29 mouse cellular contexts compared by ENCODE assay signal in the genomic region with DNA sequence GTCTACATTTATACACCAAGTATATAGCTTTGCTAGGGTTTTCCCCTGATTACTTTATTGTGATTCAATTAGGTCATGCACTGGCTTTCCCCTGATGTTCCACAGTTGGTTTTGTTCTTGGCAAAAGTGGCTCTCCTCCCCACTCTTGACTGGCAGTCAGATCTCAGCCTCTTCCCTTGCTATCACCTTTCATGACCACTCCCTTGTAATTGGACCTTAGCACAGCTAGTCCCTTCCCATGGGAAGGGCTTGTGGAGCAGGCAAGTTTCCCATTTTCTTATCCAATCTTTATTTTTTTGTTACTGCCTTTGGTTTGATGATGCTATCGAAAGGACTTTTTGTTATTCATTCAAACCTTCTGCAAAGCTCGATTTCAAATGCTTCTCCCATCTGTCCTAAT.
DNase-seq lines count a peak whose midpoint lies in the region; ATAC-seq and TF ChIP-seq lines count a peak whose summit lies in the region.
"Had no signal": no experiment of that assay in that cellular context is flagged by ENCODE, and none has a peak within 500 bp of the region (broad histone marks: within the 10 kb centered on the region; RNA-seq: fewer than 3 reads in every experiment).

No protein-coding gene starts in this region.

- H3K36me3 ChIP-seq in embryonic facial prominence, embryonic 14.5 days (ENCODE audit: control insufficient read depth, insufficient read depth, low read length): 0 out of 2 replicates have a peak, but pooled peaks cover 3% of the 10 kb centered on the region
- no peaks in the 10 kb centered on the region; the same call in 1 of the 2 replicates for H3K36me3 ChIP-seq in embryonic facial prominence, embryonic 10.5 days (replicated peaks)
- no peaks in the 10 kb centered on the region for H3K36me3 ChIP-seq in myocyte (ENCODE audit: control insufficient read depth, insufficient read depth)
- H3K36me3 ChIP-seq in hindbrain, embryonic 13.5 days: peaks cover 10% of the 10 kb centered on the region; the same call in 1 of the 2 replicates
- H3K36me3 ChIP-seq: forebrain, embryonic 15.5 days; intestine, embryonic 15.5 days; limb, embryonic 10.5 days; liver, embryonic 13.5 days; stomach, embryonic 15.5 days had no signal

- no peak for ATAC-seq in embryonic facial prominence, embryonic 14.5 days (ENCODE audit: low read depth)
- no peak for ATAC-seq in hindbrain, embryonic 13.5 days (ENCODE audit: low FRiP score)
- ATAC-seq: forebrain, embryonic 15.5 days; hindbrain, embryonic 16.5 days; intestine, embryonic 15.5 days; lung, postnatal 0 days; midbrain, embryonic 13.5 days had no signal

- peak; percentile 41 for DNase-seq in embryonic facial prominence, embryonic 14.5 days (ENCODE audit: low spot score)
- no peak for DNase-seq in embryonic facial prominence, embryonic 10.5 days (ENCODE audit: low spot score)
- DNase-seq in 3T3-L1 (ENCODE audit: low read depth, low spot score) (peak; percentile 33), NIH3T3 (ENCODE audit: low read depth) (peak; percentile 4)
- no peak for DNase-seq in urinary bladder, adult 18-20 months (ENCODE audit: low spot score in 2 of 2)
- DNase-seq: adrenal gland, adult 8-10 months; cerebellum, adult 8-10 months; cerebellum, postnatal 25 days; heart, adult 2 months; heart, postnatal 10 days; kidney, adult 2 months; layer of hippocampus, postnatal 36 days; liver, embryonic 13.5 days; lung, adult 18-20 months; lung, postnatal 4 days had no signal

- H3K4me2 ChIP-seq in embryonic facial prominence, embryonic 14.5 days (ENCODE audit: low read depth, low read length): no peak overlapping the region
- peak overlapping the region; percentile 22 for H3K4me2 ChIP-seq in myocyte (ENCODE audit: low read depth)
- H3K4me2 ChIP-seq in hindbrain, embryonic 13.5 days: no peak overlapping the region
- H3K4me2 ChIP-seq: forebrain, embryonic 15.5 days; heart, embryonic 13.5 days; intestine, embryonic 15.5 days; limb, embryonic 15.5 days; liver, embryonic 13.5 days; midbrain, embryonic 13.5 days; stomach, embryonic 15.5 days had no signal

- H3K9me3 ChIP-seq in embryonic facial prominence, embryonic 14.5 days (ENCODE audit: control insufficient read depth, low read length): no peaks in the 10 kb centered on the region
- H3K9me3 ChIP-seq in embryonic facial prominence, embryonic 10.5 days: no peaks in the 10 kb centered on the region
- no peaks in the 10 kb centered on the region for H3K9me3 ChIP-seq in hindbrain, embryonic 13.5 days
- H3K9me3 ChIP-seq: forebrain, embryonic 15.5 days; heart, embryonic 13.5 days; intestine, embryonic 15.5 days; limb, embryonic 10.5 days; limb, embryonic 15.5 days; liver, embryonic 13.5 days; megakaryocyte, embryonic 14.5 days; midbrain, embryonic 13.5 days; stomach, embryonic 15.5 days had no signal

- H3K27me3 ChIP-seq in embryonic facial prominence, embryonic 14.5 days (replicated peaks; ENCODE audit: control insufficient read depth, insufficient read depth, low read length): no peaks in the 10 kb centered on the region
- no peaks in the 10 kb centered on the region for H3K27me3 ChIP-seq in embryonic facial prominence, embryonic 10.5 days (replicated peaks; ENCODE audit: low read depth, poor library complexity, severe bottlenecking)
- no peaks in the 10 kb centered on the region for H3K27me3 ChIP-seq in myocyte (ENCODE audit: control insufficient read depth, insufficient read depth, insufficient read length)
- no peaks in the 10 kb centered on the region for H3K27me3 ChIP-seq in hindbrain, embryonic 13.5 days
- H3K27me3 ChIP-seq: CH12.LX; forebrain, embryonic 15.5 days; heart, embryonic 13.5 days; intestine, embryonic 15.5 days; limb, embryonic 15.5 days; liver, embryonic 13.5 days; megakaryocyte, embryonic 14.5 days; midbrain, embryonic 13.5 days; stomach, embryonic 15.5 days had no signal

- H3K27ac ChIP-seq in embryonic facial prominence, embryonic 14.5 days (replicated peaks; ENCODE audit: low read depth, low read length): no peak overlapping the region
- H3K27ac ChIP-seq in embryonic facial prominence, embryonic 10.5 days (replicated peaks): no peak overlapping the region
- no peak overlapping the region for H3K27ac ChIP-seq in hindbrain, embryonic 13.5 days
- H3K27ac ChIP-seq: forebrain, embryonic 15.5 days; heart, adult 2 months; heart, embryonic 13.5 days; intestine, embryonic 15.5 days; kidney, postnatal 0 days; limb, embryonic 10.5 days; limb, embryonic 15.5 days; liver, embryonic 13.5 days; midbrain, embryonic 13.5 days; stomach, embryonic 15.5 days had no signal

- H3K9ac ChIP-seq in embryonic facial prominence, embryonic 14.5 days (ENCODE audit: low read depth, low read length): no peak overlapping the region
- no peak overlapping the region for H3K9ac ChIP-seq in hindbrain, embryonic 13.5 days
- H3K9ac ChIP-seq: forebrain, embryonic 15.5 days; heart, embryonic 13.5 days; intestine, embryonic 15.5 days; limb, embryonic 15.5 days; liver, embryonic 13.5 days; midbrain, embryonic 13.5 days; stomach, embryonic 15.5 days had no signal

- no peak overlapping the region for H3ac ChIP-seq in myocyte (ENCODE audit: control insufficient read depth, insufficient read length)

- 62% methylated on average over 2 of the region's 2 CpGs for WGBS in embryonic facial prominence, embryonic 14.5 days
- 86% methylated on average over 2 of the region's 2 CpGs for WGBS in embryonic facial prominence, embryonic 10.5 days
- 78% methylated on average over 2 of the region's 2 CpGs for WGBS in hindbrain, embryonic 13.5 days

- TF ChIP-seq POLR2A in myocyte (IDR thresholded peaks at IDR 0.05; ENCODE audit: insufficient read length, low read depth): no peak

- no peaks in the 10 kb centered on the region for H3K4me1 ChIP-seq in embryonic facial prominence, embryonic 14.5 days (ENCODE audit: control insufficient read depth, insufficient read depth, low read length)
- peaks cover 9% of the 10 kb centered on the region; the same call in 1 of the 2 replicates for H3K4me1 ChIP-seq in embryonic facial prominence, embryonic 10.5 days
- H3K4me1 ChIP-seq in hindbrain, embryonic 13.5 days (replicated peaks): no peaks in the 10 kb centered on the region
- H3K4me1 ChIP-seq: forebrain, embryonic 15.5 days; intestine, embryonic 15.5 days; limb, embryonic 15.5 days; midbrain, embryonic 13.5 days; stomach, embryonic 15.5 days had no signal

- H3K4me3 ChIP-seq in embryonic facial prominence, embryonic 14.5 days (ENCODE audit: low read depth, low read length): no peak overlapping the region
- no peak overlapping the region for H3K4me3 ChIP-seq in embryonic facial prominence, embryonic 10.5 days
- H3K4me3 ChIP-seq in myocyte: no peak overlapping the region
- H3K4me3 ChIP-seq in hindbrain, embryonic 13.5 days: no peak overlapping the region
- H3K4me3 ChIP-seq: forebrain, embryonic 15.5 days; heart, adult 2 months; heart, embryonic 13.5 days; intestine, embryonic 15.5 days; limb, embryonic 10.5 days; limb, embryonic 15.5 days; liver, embryonic 13.5 days; midbrain, embryonic 13.5 days; stomach, embryonic 15.5 days had no signal

- H3K79me2 ChIP-seq in myocyte (ENCODE audit: control insufficient read depth, insufficient read depth): no peaks in the 10 kb centered on the region

TF ChIP-seq in myocyte, 11 proteins besides CTCF, POLR2A, EP300 and RAD21:
- no peak for TF ChIP-seq SRF (IDR thresholded peaks at IDR 0.05; ENCODE audit: control insufficient read depth, insufficient read length, low read depth)
- no peak for TF ChIP-seq TCF3 (IDR thresholded peaks at IDR 0.05; ENCODE audit: insufficient read length, low read depth)
- TF ChIP-seq POLR2AphosphoS2 (IDR thresholded peaks at IDR 0.05; ENCODE audit: insufficient read length, low read depth): no peak

Comparison
In these comparisons a context has a peak if more than half of its experiments do, and no peak if none do; other contexts are left out.
1. DNase-seq: peak in embryonic facial prominence, embryonic 14.5 days (single experiment), 3T3-L1 (single experiment) and NIH3T3 (single experiment); none in embryonic facial prominence, embryonic 10.5 days (single experiment) and urinary bladder, adult 18-20 months (0 of 2).